Mouse (Mus musculus) hindbrain, embryonic 11.5 days (tissue): ENCODE measurements around the gene Kat7. TPM values are rescaled to one million over a fixed set of nuclear protein-coding genes. Genes with fewer than 3 reads are reported as not detected.

Experiments
- ATAC-seq: fragments of 200-750 bp; cut with Nextera tagmentation; 2 replicates; pipeline ENCODE4 v1.8.0; 2017; ENCODE audit warnings: mild to moderate bottlenecking, moderate TSS enrichment, moderate library complexity; ENCODE audit not compliant: low FRiP score
- DNase-seq: peaks from one replicate; pipeline ENCODE4 v3.0.0-alpha.2; 2015; ENCODE audit warnings: low spot score
- H3K27ac ChIP-seq: fragments of 300-500 bp; sonication (generic); 2 replicates; pipeline ENCODE4 v1.5.1; 2014; ENCODE audit warnings: mild to moderate bottlenecking, low read depth, low read length
- H3K27me3 ChIP-seq: fragments of 300-500 bp; sonication (generic); 2 replicates; pipeline ENCODE4 v1.6.1; 2014; ENCODE audit warnings: mild to moderate bottlenecking, low read length, moderate library complexity, mixed read lengths; ENCODE audit not compliant: control insufficient read depth, insufficient read depth
- H3K36me3 ChIP-seq: fragments of 300-500 bp; sonication (generic); 2 replicates; pipeline ENCODE4 v1.6.1; 2014; ENCODE audit warnings: mild to moderate bottlenecking, low read length, moderate library complexity, mixed read lengths; ENCODE audit not compliant: control insufficient read depth, insufficient read depth
- H3K4me1 ChIP-seq: fragments of 300-500 bp; sonication (generic); replicated peaks from 2 replicates; pipeline ENCODE4 v1.6.1; 2014; ENCODE audit warnings: low read length, mixed read lengths; ENCODE audit not compliant: control insufficient read depth, insufficient read depth
- H3K4me2 ChIP-seq: fragments of 300-500 bp; sonication (generic); replicated peaks from 2 replicates; pipeline ENCODE4 v1.6.1; 2014; ENCODE audit warnings: mild to moderate bottlenecking, low read depth, low read length
- H3K4me3 ChIP-seq: fragments of 300-500 bp; sonication (generic); 2 replicates; pipeline ENCODE4 v1.5.1; 2014; ENCODE audit warnings: low read depth, low read length
- H3K9ac ChIP-seq: fragments of 300-500 bp; sonication (generic); 2 replicates; pipeline ENCODE4 v1.6.1; 2014; ENCODE audit warnings: low read depth, low read length
- H3K9me3 ChIP-seq: fragments of 300-500 bp; sonication (generic); 2 replicates; pipeline ENCODE4 v1.6.1; 2016; ENCODE audit warnings: low read length; ENCODE audit not compliant: control insufficient read depth
- WGBS: fragments of 180-500 bp; shearing (Covaris S2); extraction: QIAGEN DNeasy Blood & Tissue Kit; methylation state at CpG from one replicate; pipeline ENCODE4 v1.1.7; 2014; 5-methylcytosine and 5-hydroxymethylcytosine counted together
- polyA plus RNA-seq: library from polyadenylated mRNA; unstranded; fragments of >200 nt; fragmentation: Nextera tagmentation; extraction: Ambion mirVana; gene quantifications from 2 replicates; pipeline ENCODE4 v1.2.1, GENCODE M21; 2014

The Kat7 gene
- polyA plus RNA-seq, 1 experiment from 2014 or later, result 63.8 TPM

- H3K9me3 ChIP-seq, result no peaks in the 10 kb centered on the region
- no peak for ATAC-seq
- no peaks in the 10 kb centered on the region for H3K27me3 ChIP-seq
- H3K9ac ChIP-seq, result no peak within 1 kb of the TSS
- H3K4me1 ChIP-seq, result peaks cover 8% of the 10 kb centered on the region
- no peak within 1 kb of the TSS for H3K4me3 ChIP-seq
- H3K27ac ChIP-seq, result no peak within 1 kb of the TSS
- H3K4me2 ChIP-seq, result no peak within 1 kb of the TSS
- WGBS, result 78% methylated on average over 5 of the region's 5 CpGs
- DNase-seq, result no peak
- H3K36me3 ChIP-seq, result no peaks in the 10 kb centered on the region
Observed at GRCm38 (mm10) chr11:95261178-95261751, 48.8 kb downstream of the Kat7 start, which contains the start of gene Tac4. TSS of gene Tac4 (plus strand) at chr11:95261529.

GRCm38 (mm10) chr11:95259088-95259849, 50.8 kb downstream of the Kat7 start:
- peak overlapping the region; percentile 78 for H3K4me2 ChIP-seq

GRCm38 (mm10) chr11:95258490-95258889, 51.6 kb downstream of the Kat7 start:
- no peaks in the 10 kb centered on the region for H3K27me3 ChIP-seq
- no peak overlapping the region for H3K27ac ChIP-seq
- H3K4me2 ChIP-seq, result peak overlapping the region; percentile 78
- peak; percentile 74 for ATAC-seq
- peaks cover 2% of the 10 kb centered on the region for H3K4me1 ChIP-seq
- peak overlapping the region; percentile 58 for H3K9ac ChIP-seq
- H3K9me3 ChIP-seq, result no peaks in the 10 kb centered on the region
- H3K36me3 ChIP-seq, result no peaks in the 10 kb centered on the region
- WGBS, result 1% methylated on average over 25 of the region's 26 CpGs
- peak overlapping the region; percentile 45 for H3K4me3 ChIP-seq
- DNase-seq, result peak; percentile 84

More at GRCm38 (mm10) chr11:95259088-95259849, 50.8 kb downstream of the Kat7 start:
- H3K27ac ChIP-seq, result peak overlapping the region; percentile 17; the same call in 1 of the 2 replicates
- H3K9ac ChIP-seq, result peak overlapping the region; percentile 58
- WGBS, result under 1% methylated on average over 73 of the region's 73 CpGs
- peak; percentile 94 for DNase-seq
- no peaks in the 10 kb centered on the region for H3K27me3 ChIP-seq
- H3K36me3 ChIP-seq, result no peaks in the 10 kb centered on the region
- peak overlapping the region; percentile 45 for H3K4me3 ChIP-seq
- peaks cover 8% of the 10 kb centered on the region for H3K4me1 ChIP-seq
- H3K9me3 ChIP-seq, result no peaks in the 10 kb centered on the region
- ATAC-seq, result peak; percentile 66

- no peaks in the 10 kb centered on the region for H3K27me3 ChIP-seq
- no peak overlapping the region for H3K4me2 ChIP-seq
- H3K4me3 ChIP-seq, result no peak overlapping the region
Observed at GRCm38 (mm10) chr11:95257930-95258329, 52.1 kb downstream of the Kat7 start.

GRCm38 (mm10) chr11:95255747-95256146, 54.3 kb downstream of the Kat7 start:
- Histone ChIP-seq H3K4me3 (no peak overlapping the region), H3K4me1 (no peaks in the 10 kb centered on the region; the same call in none of the 2 replicates), H3K36me3 (no peaks in the 10 kb centered on the region), H3K27ac (no peak overlapping the region), H3K9me3 (no peaks in the 10 kb centered on the region), H3K27me3 (no peaks in the 10 kb centered on the region), H3K4me2 (no peak overlapping the region), H3K9ac (no peak overlapping the region)
- 80% methylated on average over 6 of the region's 6 CpGs for WGBS
- ATAC-seq, result no peak
- no peak for DNase-seq

More at GRCm38 (mm10) chr11:95257930-95258329, 52.1 kb downstream of the Kat7 start:
- Histone ChIP-seq H3K36me3 (no peaks in the 10 kb centered on the region), H3K4me1 (no peaks in the 10 kb centered on the region; the same call in none of the 2 replicates), H3K9me3 (no peaks in the 10 kb centered on the region), H3K27ac (no peak overlapping the region), H3K9ac (no peak overlapping the region)
- WGBS, result 60% methylated on average over 4 of the region's 4 CpGs
- DNase-seq, result no peak
- no peak for ATAC-seq

GRCm38 (mm10) chr11:95254165-95254564, 55.9 kb downstream of the Kat7 start:
- H3K9ac ChIP-seq, result no peak overlapping the region
- H3K9me3 ChIP-seq, result no peaks in the 10 kb centered on the region
- no peaks in the 10 kb centered on the region for H3K36me3 ChIP-seq
- H3K4me3 ChIP-seq, result no peak overlapping the region
- WGBS, result 93% methylated on average over 8 of the region's 8 CpGs
- no peak overlapping the region for H3K4me2 ChIP-seq
- no peaks in the 10 kb centered on the region; the same call in none of the 2 replicates for H3K4me1 ChIP-seq
- no peak overlapping the region for H3K27ac ChIP-seq
- DNase-seq (no peak), ATAC-seq (no peak)
- no peaks in the 10 kb centered on the region for H3K27me3 ChIP-seq

- ATAC-seq (no peak), DNase-seq (no peak)
- no peak overlapping the region for H3K4me2 ChIP-seq
- 75% methylated on average over 6 of the region's 6 CpGs for WGBS
- H3K27ac ChIP-seq, result no peak overlapping the region
- no peaks in the 10 kb centered on the region for H3K36me3 ChIP-seq
- no peak overlapping the region for H3K4me3 ChIP-seq
- no peaks in the 10 kb centered on the region for H3K4me1 ChIP-seq
- H3K9me3 ChIP-seq, result no peaks in the 10 kb centered on the region
- H3K27me3 ChIP-seq, result no peaks in the 10 kb centered on the region
- no peak overlapping the region for H3K9ac ChIP-seq
Observed at GRCm38 (mm10) chr11:95252104-95252503, 57.9 kb downstream of the Kat7 start.

- 6% methylated on average over 11 of the region's 11 CpGs for WGBS
- H3K27ac ChIP-seq, result no peak overlapping the region
- no peaks in the 10 kb centered on the region for H3K27me3 ChIP-seq
- DNase-seq (peak; percentile 90), ATAC-seq (no peak)
- no peak overlapping the region for H3K9ac ChIP-seq
- H3K9me3 ChIP-seq, result no peaks in the 10 kb centered on the region
- no peak overlapping the region for H3K4me3 ChIP-seq
- H3K4me2 ChIP-seq, result no peak overlapping the region
- no peaks in the 10 kb centered on the region for H3K4me1 ChIP-seq
- no peaks in the 10 kb centered on the region for H3K36me3 ChIP-seq
Observed at GRCm38 (mm10) chr11:95251295-95251694, 58.8 kb downstream of the Kat7 start.
